ENCODE assay signal across 24 mouse cellular contexts in the genomic region with DNA sequence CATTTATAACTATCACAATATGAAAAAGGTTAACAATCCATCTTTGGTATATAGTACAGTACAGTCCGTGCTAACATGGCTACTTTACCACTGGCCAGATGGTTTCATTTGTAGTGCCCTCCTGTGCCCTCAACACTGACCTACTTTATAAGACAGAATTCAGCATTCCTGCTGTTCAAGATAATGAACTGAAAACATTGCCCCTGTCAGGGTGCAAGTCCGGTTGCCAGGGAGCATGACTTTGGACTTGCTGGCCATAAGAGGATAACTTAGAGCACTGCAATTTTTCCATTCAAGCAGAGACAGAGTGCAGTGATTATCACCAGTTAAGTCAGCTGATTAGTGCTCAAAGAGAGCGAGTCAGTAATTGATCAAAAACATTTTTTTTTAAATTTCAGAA.
DNase-seq lines count a peak whose midpoint lies in the region; ATAC-seq lines count a peak whose summit lies in the region.
"Had no signal": no experiment of that assay in that cellular context is flagged by ENCODE, and none has a peak within 500 bp of the region (broad histone marks: within the 10 kb centered on the region; RNA-seq: fewer than 3 reads in every experiment).

No protein-coding gene starts in this region.

- H3K36me3 ChIP-seq in forebrain, embryonic 12.5 days (replicated peaks) = no peaks in the 10 kb centered on the region
- H3K36me3 ChIP-seq: embryonic facial prominence, embryonic 13.5 days; heart, embryonic 15.5 days; kidney, embryonic 15.5 days; liver, embryonic 12.5 days; midbrain, embryonic 13.5 days had no signal

- no peak overlapping the region for H3K27ac ChIP-seq in forebrain, embryonic 12.5 days
- H3K27ac ChIP-seq: embryonic facial prominence, embryonic 13.5 days; heart, embryonic 15.5 days; kidney, embryonic 15.5 days; liver, embryonic 12.5 days; macrophage; midbrain, embryonic 13.5 days had no signal

- no peak overlapping the region for H3K4me2 ChIP-seq in forebrain, embryonic 12.5 days
- H3K4me2 ChIP-seq: embryonic facial prominence, embryonic 13.5 days; heart, embryonic 15.5 days; kidney, embryonic 15.5 days; liver, embryonic 12.5 days; midbrain, embryonic 13.5 days had no signal

- peak; percentile 26 for DNase-seq in lung, postnatal 36 days
- no peak for DNase-seq in lung, postnatal 10 days
- DNase-seq in cerebellum, adult 11-12 months = peak; percentile 42
- DNase-seq in cerebellum, adult 9-11 months = peak; percentile 50
- peak; percentile 48 for DNase-seq in retina, embryonic 14.5 days (ENCODE audit: low spot score)
- DNase-seq in left cerebral cortex, adult 18-20 months (ENCODE audit: low spot score in 2 of 2) = no peak
- no peak for DNase-seq in spleen, postnatal 4 days (ENCODE audit: low spot score in 2 of 2)
- DNase-seq: adrenal gland, adult 8-10 months; gastrocnemius, postnatal 14 days; kidney, adult 11 months; kidney, postnatal 25 days; left cerebral cortex, postnatal 4 days; liver, postnatal 0 days; thymus, postnatal 4 days had no signal

- no peaks in the 10 kb centered on the region for H3K27me3 ChIP-seq in forebrain, embryonic 12.5 days
- H3K27me3 ChIP-seq: embryonic facial prominence, embryonic 13.5 days; heart, embryonic 15.5 days; kidney, embryonic 15.5 days; liver, embryonic 12.5 days; midbrain, embryonic 13.5 days had no signal

- H3K4me3 ChIP-seq in forebrain, embryonic 12.5 days (replicated peaks) = no peak overlapping the region
- H3K4me3 ChIP-seq: embryonic facial prominence, embryonic 13.5 days; heart, embryonic 15.5 days; kidney, embryonic 15.5 days; liver, embryonic 12.5 days; midbrain, embryonic 13.5 days had no signal

- WGBS in forebrain, embryonic 12.5 days = 59% methylated on average over 3 of the region's 3 CpGs

- H3K9me3 ChIP-seq in forebrain, embryonic 12.5 days = no peaks in the 10 kb centered on the region
- H3K9me3 ChIP-seq: embryonic facial prominence, embryonic 13.5 days; heart, embryonic 15.5 days; kidney, embryonic 15.5 days; liver, embryonic 12.5 days; midbrain, embryonic 13.5 days had no signal

- no peak overlapping the region for H3K9ac ChIP-seq in forebrain, embryonic 12.5 days
- H3K9ac ChIP-seq: embryonic facial prominence, embryonic 13.5 days; heart, embryonic 15.5 days; kidney, embryonic 15.5 days; liver, embryonic 12.5 days; liver, postnatal 0 days; midbrain, embryonic 13.5 days had no signal

- H3K4me1 ChIP-seq in forebrain, embryonic 12.5 days = no peaks in the 10 kb centered on the region
- H3K4me1 ChIP-seq: embryonic facial prominence, embryonic 13.5 days; heart, embryonic 15.5 days; kidney, embryonic 15.5 days; liver, embryonic 12.5 days; midbrain, embryonic 13.5 days had no signal

- no peak for ATAC-seq in forebrain, embryonic 12.5 days (ENCODE audit: low FRiP score)
- ATAC-seq: activated CD4-positive, CD25-positive, alpha-beta regulatory T cell, adult 4 months; CD4-positive, CD25-positive, alpha-beta regulatory T cell, adult 4 months; inflammation-experienced regulatory T-cells, adult 6 months; liver, embryonic 12.5 days; liver, postnatal 0 days; midbrain, embryonic 13.5 days had no signal

Comparison
In these comparisons a context has a peak if more than half of its experiments do, and no peak if none do; other contexts are left out.
1. DNase-seq: peak in lung, postnatal 36 days (single experiment), cerebellum, adult 11-12 months (single experiment), cerebellum, adult 9-11 months (single experiment) and retina, embryonic 14.5 days (single experiment); none in lung, postnatal 10 days (single experiment), left cerebral cortex, adult 18-20 months (0 of 2) and spleen, postnatal 4 days (0 of 2).